Mouse (Mus musculus) lung, postnatal 4 days (tissue): ENCODE data around the gene Limd2.
"Not testable (repeated sequence)": the region's sequence is repeated elsewhere in the genome, so short reads cannot be mapped to it uniquely, and the experiment has no call there.

Experiments
- DNase-seq, 2 experiments: peaks; one replicate each; pipeline ENCODE4 v3.0.0; 2021

Limd2 gene

DNA sequence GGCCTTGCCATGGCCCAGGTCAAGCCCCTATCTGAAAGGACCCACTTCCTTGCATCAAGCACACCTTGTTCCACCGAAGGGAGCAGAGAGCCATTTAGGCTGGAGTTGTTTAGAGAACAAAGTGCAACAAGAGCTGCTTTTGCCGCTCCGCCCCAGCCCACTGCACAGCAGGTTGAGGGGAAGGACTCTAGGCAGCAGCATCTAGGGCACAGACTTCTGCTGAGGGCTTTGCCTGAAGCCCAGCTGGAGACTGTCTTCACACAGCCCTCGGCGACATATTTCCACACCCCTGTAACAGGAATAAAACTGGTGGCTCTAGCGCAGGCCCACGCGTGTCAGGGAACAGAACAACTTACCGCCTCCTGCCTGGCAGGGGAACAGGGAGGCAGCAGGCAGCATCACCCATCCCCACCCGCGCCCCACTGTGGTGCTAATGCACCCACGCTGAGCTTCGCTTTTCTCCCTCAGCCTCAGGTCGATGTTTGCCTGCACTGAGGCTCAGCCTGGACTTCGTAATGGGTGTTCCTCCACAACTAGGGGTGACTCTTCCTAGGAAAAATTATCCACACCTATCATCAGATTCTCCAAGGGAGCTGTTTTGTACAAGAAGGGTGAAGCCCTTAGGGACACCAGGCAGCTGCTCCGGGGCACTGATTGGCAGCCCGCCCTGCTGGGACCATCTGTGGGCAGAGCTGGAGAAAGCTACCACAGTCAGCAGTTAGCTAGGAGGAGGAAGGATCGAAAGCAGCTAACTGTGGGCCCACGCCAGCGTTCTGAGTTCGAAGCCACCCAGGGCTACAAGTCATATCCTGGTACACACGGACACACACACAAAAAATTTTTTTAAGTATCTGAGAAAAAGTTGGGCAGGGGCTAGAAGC lies at the start of gene Limd2, which contains the start of gene Gm10840:
Limd2 (minus strand) TSS at position 20 of the 881 bp plus-strand sequence.
Gm10840 (plus strand) TSS at position 10 of the 881 bp plus-strand sequence.
- peak; percentile 68 to 81 for DNase-seq

DNA sequence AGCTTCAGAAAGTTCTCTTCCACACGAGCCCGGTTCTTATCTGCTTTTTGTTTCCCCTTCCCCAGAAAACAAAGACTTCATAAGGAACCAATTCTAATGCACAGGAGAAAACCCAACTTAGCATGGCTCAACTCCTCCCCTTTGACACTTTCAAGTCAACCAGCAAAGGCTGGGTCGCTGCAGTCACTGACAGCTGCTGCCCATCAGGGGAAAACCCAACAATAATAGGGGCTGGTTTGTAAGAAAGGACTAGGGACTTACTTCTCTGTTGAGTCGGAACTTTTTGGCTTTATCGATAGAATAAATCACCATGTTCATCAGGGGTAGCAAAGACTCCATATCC lies 41.4 kb upstream of the Limd2 start, which contains the start of gene Strada:
Strada (minus strand) TSS at position 46 of the 343 bp plus-strand sequence.
- no peak for DNase-seq

DNA sequence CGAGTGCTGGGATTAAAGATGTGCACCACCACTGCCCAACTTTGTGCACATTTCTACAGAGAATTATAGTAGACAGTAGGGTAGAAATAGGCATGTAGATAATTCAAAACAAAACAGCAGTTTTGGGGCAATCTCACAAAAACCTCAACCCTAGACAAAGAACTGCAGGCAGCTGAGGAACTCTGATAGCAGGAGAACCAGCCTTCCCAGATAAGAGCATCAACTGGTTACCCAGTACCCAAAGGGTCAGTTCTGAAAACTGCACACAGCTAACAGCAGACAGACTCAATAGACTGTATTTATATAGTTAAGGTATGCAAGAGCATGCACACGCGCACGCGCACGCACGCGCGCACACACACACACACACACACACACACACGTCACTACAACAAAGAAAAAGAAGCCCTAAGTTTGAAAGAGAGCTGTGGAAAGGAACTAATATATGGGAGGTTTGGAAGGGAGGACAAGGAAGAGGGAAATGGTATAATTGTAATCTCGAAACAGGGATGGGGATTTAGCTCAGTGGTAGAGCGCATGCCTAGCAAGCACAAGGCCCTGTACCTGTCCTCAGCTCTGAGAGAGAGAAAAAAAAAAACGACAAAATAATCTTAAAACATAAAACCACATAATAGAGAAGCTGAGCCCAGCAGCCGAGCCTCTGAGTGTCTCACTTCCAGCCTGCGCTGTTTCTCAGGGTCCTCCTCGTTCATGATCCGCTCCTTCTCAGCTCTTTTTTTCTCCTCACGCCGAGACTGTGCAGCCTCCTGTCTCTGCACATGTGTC lies 40.9 kb upstream of the Limd2 start:
- no peak for DNase-seq

DNA sequence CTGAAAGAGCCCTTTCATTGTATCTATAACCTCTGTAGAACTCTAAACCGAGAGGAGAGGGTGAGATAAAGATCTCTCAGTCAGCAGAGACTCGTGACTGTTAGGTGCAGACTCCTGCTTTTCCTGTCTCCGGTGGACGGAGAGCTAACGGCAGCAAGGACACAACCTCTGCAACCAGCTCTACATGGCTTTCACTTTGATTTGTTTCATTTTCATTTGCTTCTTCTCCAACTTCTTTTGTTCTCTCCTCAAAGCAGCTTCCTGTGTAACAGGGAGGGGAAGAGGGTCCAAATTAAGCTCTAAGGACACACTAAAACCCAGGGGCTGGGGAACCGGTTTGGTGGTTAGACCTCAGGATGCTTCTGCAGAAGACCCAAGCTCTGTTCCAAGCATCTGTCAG lies 40.1 kb upstream of the Limd2 start:
- DNase-seq = no peak

DNA sequence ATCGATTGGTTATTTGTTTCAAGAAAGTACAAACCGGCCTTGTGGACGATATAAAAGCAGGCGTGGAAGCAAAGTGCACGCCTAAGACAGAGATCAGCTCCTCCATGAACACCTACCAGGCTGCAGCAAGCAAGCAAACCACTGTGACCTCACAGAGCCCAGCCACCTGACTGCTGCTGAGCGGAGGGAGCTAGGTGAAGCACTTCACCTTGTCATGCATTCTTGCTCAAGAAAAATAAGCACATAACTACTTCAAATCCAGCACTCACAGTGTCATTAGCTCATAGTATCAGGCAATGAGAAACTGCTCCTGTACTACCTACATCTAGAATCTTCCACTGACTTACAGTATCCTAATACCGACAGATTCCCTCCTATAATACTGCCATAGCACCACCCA lies 39.3 kb upstream of the Limd2 start:
- DNase-seq = not testable (repeated sequence)

DNA sequence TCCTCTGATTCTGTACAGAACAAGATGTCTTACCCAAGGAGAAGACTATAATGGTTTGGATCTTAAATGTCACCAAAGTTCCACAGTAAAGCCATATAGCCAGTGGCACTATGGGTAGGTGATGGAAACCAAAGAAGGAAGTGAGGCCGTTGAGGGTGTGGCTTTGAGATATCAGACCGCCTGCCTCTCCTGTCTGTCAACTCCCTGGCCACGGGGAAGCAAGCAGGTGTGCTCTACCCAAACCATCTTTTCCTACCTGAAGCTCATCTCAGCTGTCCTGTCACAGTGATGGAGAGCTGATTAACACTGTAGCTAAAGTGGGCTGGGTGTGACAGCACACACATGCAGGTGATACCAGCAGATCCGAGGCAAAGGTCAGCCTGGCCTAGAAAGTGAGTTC lies 37.6 kb upstream of the Limd2 start:
- DNase-seq = no peak

DNA sequence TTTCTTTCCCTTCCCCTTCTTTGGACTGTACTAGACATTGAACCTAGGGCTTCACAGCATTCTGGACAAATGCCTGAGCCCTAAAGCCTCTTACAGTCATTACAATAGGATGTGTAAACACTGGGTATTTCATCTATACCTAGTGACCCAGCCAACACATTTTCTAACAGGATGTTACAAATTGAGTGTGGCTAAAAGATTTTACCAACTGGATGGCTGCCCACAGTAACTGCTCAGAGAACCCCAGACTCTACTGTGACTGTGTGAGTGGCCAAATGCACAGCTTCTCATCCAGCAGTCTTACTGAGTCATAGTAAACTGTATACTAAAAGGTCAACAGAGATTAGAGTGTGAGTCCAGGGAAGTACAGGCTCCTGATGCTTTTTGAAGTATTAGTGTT lies 34.7 kb upstream of the Limd2 start:
- DNase-seq = no peak

DNA sequence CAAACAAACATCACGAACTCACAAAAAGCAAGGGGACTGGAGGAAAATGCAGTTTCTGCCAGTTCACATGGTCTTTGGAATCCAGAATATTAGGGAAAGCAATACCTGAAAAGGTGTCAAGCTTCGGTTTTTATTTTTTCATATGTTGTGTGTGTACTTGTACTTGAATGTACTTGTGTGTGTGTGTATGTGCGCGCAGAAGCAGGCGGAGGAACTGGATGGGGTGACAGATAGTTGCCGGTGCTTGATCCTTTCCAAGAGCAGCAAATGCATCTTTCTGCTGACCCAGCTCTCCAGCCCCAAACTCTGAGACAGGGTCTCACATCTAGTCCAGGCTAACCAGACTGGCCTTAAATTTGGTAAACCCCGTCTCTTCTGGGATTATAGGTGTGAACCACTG lies 34.2 kb upstream of the Limd2 start:
- no peak for DNase-seq

DNA sequence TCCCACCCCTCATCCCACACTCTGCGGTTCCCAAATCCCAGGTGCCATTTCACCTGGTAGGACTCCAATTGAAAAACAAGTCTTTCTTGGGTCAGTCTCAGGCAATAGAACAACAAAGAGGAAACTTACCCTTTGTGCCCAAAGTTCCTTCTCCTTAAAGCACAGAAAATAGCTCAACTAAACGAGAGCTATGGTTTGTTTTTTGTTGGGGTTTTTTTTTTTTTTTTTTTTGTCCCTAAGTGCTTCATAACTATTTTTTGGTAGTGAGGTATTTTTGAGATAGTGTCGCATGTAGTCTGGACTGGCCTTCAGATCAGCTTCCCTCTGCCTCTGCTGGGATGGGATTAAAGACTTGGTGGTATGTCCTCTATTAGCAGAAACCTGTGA lies 33.5 kb upstream of the Limd2 start:
- DNase-seq = no peak

DNA sequence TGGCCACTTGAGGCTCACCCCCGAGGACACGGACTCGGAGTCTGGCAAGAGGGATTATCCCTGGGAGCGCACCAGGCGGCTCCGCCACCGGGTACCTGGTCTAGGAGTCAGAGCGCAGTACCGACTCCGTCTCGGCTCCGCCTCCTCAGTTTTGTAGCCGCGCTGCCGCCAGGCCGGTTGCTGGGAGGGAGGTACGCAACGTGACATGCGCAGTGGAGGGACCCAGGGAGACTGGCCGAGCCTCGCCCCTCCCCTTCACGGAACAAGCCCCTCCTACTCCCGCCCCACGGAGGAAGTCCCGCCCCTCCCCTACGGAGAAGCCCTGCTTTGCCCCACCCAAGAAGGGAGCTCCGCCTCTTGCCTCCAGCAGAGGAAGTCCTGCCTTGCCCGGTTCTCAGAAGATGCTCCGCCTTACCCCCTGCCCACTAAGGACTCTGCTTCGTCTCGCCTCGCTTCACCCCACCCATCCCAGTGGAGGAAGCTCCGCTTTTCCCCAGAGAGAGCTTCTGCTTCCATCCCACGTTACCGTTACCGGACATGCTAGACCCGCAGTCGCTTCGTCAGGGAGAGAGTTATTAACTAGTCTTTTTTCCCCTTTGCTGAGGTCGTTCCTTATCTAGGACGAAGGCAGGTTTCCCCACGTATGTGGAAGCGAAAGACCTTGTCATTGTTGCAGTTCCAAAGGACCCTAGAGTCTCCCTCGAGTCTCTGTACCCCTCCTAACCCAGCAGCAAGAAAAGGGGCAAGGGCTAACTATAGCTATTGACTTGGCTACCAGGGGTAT lies 32.9 kb upstream of the Limd2 start:
- DNase-seq = peak; percentile 97 to 98

DNA sequence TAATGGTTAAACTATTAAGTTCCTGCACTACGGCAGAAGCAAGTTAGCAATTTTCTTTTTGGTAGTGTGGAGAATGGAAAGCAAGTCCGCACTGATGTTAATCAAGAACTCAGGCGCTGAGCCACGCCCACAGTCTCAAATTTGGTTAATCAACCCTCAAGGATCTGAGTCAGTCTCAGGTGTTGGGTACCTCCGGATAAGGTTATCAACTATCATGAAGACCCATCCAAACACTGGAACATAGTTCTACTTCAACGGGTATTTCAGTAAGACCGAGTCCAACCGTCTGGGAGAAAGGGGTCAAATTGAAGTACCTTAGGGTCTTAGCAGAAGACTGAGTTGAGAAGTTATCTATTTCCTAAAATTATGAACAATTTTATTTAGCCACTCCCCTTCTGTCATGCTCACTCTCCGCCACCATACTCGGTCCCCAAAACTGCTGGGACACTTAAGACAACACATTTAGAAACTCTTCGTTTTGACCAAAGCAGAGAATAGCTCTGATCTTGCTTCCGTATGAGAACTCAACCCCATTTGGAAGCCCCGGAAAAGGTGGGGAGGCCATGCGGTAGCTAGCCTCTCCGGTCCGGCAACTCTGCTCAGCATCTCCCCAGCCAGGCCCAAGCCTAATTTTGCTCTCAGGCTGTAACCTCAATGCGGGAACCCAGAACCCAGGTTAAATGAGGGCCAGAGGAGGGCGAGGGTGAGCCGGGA lies 32.2 kb upstream of the Limd2 start:
- DNase-seq = no peak

DNA sequence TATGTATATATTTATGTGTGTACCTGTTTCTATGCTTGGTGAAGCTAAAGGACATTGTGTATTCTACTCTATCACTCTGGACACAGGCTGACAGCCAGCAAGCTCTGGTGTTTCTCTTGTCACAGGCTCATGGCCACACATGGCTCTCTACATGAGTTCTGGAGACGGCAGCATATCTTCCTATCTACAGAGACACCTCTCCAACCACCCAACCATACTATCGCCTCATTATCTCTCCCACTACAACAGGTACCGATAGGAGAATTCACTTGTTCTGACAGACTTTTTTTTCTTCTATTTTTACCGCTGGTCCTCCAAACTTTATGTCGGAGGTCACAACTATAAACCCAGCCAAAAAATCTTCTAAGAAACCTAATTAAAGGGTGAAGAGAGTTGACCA lies 31.6 kb upstream of the Limd2 start:
- DNase-seq = no peak

DNA sequence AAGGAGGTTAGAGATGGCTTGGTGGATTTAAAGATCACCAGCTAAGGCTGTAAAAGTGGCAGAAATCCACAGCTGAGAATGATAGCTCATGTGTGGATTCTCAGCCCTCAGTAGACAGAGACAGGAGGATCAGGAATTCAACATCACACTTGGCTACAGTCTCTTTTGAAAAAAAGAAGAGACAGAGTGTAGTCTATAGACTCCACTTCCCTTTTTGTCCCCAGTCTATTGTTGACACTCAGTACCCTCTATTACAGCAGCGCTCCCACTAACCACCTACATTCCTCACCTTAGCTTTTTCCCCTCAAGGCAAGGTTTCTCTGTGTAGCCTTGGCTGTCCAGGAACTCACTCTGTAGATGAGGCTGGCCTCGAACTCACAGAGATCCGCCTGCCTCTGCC lies 31.1 kb upstream of the Limd2 start:
- no peak for DNase-seq

DNA sequence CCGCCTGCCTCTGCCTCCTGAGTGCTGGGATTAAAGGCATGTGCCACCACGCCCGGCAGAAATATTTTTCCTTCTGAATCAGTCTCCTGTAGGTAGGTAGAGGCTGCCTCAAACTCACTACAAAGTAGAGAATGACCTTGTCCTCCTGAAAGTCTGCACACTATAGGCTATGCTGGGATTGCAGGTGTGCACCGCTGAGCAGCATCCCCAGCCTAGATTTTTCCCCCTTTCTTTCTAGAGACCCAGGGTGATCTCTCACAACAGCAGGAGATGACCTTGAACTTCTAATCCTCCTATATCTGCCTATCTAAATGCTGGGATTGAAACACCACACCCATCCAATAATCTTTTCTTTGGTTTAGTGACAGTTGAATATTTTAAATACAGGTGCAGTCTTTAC lies 26.7 kb upstream of the Limd2 start:
- no peak for DNase-seq

DNA sequence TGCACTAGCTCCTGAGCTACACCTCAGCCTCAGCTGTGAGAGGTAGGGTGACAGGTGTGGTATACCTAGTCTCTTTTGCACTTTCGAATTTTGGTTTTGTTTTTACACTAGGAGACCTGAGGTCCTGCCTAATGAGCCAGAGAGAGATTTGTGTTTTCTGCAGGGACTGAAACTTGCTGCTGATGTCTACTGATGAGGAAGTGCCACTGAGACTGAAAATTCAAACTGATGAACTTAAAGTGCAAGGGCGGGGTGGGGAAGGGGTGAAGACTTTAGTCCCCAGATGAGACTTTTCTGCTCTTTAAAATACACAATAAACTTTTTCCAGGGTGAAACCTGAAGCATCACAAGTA lies 19.8 kb upstream of the Limd2 start:
- no peak for DNase-seq

DNA sequence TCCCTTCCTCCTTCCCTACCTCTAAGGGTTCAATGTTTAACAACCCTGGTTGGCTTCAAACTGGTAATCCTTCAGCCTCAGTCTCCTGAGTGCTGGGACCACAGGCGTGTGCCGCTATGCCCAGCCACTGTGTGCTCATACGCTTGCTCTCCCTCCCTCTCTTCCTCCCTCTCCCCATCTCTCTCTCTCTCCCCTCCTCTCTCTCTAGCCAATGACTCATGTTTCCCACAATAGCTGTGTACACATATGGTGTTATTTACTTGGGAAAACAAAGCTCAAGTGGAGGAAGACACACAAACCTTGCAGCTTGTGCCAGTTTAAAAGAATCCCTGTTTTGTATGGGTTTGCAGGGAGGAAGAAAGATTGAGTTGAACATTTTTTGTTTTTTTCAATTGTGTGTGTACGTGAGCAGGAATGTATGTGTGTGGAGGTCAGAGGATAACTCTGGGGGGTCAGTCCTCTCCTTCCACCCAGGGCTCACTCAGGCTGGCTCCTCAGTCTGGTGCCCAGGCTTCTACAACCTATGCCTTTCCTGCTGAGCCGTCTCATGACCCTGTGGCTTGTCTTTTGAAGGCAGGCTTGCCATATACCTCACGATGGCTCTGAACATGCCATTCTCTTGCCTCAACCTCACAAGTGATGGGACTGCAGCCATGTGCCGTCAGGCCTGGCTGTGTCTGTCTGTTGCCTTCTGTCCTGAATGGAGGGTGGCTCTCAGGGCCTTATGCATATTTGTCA lies 19.2 kb upstream of the Limd2 start:
- DNase-seq = no peak

DNA sequence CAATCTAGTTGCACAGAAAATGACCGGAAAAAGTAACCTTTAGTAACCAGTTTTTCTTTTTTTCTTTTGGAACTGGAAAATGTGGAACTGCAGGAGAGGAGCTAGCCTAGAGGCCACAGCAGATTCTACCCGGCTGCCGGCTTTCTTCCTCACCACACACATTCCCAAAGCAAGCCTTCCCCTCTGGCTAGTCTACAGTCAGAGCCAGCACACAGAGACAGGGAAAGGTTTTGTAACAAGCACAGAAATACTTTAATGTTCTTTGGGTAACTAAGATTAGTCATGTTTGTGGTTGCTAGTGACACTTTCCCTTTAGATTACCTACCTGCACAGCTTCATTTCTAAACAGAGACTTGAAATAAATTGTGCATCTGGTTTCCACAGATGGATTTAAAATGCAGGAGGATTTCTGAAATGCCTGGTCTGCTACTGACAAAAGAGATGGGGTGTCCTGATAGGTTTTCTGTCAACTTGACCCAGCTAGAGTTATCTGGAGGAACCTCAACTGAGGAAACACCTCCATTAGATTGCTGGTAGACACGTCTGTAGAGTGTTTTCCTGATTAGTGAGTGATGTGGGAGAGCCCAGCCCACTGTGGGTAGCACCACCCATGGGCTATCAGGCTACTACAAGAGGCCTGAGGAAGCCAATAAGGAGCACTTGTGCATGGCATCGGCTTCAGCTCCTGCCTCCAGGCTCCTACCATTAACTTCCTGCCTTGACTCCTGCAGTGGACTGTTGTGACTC lies 17.5 kb upstream of the Limd2 start:
- DNase-seq = no peak

DNA sequence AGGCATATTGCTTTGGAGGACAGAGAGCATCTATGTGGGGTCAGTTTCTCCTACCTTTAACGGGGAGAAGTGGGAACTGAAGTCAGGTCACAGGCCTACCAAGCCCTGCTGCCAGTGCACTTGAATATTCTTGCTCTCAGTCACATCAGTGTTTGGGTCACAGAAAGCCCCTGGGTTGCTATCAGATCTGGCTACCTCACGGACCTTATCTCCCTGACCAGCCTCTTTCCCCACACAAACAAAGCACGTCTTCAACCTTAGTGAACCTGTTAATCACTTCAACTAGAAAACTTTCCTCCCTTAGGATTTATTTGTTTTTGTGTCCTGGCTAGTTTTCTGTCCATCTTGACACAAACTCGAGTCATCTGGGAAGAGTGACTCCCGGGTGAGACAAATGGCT lies 15.7 kb upstream of the Limd2 start:
- DNase-seq = no peak

DNA sequence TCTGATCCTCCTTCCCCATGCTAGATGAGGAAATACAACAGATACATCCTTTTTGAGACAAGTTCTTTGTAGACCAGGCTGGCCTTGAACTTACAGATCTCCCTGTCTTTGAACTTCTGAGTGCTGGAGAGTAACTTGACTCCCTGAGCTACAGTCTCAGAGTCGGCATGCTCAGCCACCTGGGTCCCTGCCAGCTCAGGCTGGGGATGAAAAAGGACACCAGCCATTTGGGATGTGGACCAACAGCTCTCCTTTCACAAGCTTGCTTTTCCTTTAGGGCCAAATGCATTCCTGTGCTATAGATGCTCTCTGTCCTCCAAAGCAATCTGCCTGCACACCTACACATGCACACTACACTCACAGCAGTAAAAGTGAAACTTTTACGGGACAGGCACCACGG lies 14.4 kb upstream of the Limd2 start:
- no peak for DNase-seq

DNA sequence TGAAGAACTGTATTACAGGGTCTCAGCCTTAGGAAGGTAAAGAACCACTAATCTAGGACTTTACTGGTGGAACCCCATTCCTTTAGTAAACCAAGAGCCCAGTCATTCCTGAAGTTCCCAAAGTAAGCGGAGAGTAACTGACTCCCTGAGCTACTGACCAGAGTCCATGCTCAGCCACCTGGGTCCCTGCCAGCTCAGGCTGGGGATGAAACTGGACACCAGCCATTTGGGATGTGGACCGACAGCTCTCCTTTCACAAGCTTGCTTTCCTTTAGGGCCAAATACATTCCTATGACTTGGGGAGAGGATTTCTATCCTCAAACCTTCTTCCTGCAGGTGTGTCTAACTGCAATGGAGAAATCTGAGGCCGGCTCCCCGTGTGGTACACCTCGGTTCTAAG lies 13.7 kb upstream of the Limd2 start:
- no peak for DNase-seq

DNA sequence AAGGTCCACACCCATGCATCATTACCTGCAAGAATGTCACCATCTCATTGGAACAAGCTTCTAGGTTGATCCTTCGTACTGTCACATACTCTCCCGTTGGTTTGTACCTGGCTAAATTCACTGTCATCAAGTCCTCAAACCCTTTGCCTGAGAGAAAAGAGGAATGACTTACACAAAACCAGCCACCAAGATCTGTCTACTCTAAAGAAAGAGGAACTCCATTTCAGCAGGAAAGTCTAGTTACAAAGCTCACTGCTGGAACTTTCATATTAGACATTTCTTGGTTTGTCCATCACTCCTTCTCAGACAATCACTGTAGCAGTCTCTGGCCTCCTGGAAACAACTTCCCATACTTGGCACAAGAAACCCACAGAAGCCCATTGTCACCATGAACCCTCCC lies 12.6 kb upstream of the Limd2 start:
- no peak for DNase-seq
